Mouse (Mus musculus): ENCODE data around the gene Itga6.
A peak's percentile ranks its signal among the peaks of the same experiment; 100 is the strongest.

The Itga6 gene

GRCm38 (mm10) chr2:71734792-71735392 lies 10.5 kb upstream of the Itga6 start:
- DNase-seq (ENCODE audit: low spot score) = no peak

GRCm38 (mm10) chr2:71735541-71736159 lies 9.8 kb upstream of the Itga6 start:
- no peak for DNase-seq (ENCODE audit: low spot score)

DNA sequence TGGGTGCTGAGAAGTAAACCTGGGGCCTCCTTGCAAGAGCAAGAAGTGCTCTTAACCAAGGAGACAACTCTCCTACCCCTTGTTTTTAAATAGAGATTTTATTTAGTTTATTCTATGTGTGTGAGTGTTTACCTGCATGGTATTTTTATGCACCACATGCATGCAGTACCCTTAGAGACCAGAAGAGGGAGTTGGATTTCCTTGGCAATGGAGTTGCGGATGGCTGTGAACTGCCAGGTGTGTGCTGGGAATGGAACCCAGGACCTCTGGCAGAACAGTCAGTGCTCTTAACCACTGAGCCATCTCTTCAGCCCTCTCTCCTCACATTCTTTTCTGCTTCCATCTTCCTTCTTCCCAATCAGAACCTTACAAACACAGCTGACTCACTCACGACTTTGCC lies 9.2 kb upstream of the Itga6 start:
- no peak for DNase-seq (ENCODE audit: low spot score)

DNA sequence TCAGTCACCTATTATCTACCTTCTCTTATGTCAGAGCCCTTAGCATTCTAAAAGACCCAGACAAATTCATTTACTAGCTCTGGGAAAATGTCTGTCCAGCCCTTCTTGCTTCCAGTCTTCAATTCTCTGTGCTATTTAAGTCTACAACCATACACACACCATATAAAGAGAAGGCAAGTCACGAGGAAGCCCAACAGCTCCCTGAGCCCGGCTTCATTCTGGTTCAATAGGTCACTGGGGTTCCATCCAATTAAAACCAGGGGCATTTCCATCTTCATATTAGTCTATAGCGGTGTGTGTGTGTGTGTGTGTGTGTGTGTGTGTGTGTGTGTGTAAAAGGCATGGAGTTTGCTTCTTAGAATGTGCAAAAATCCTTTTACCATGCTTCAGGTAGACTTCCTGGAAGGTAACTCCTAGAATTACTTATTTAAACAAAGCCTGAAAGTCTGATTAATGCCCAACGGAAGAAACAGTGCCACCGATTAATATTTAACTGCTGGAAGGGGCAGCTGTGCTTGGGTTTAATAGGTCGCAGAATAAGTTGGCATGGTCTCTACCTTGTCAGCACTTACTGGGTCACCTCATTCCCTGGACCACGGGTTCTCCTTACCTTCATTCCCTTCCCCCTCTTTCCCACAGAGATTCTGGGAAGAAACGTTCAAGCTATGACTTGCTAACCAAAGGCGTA lies 6.1 kb upstream of the Itga6 start:
- DNase-seq (ENCODE audit: low spot score) = no peak

DNA sequence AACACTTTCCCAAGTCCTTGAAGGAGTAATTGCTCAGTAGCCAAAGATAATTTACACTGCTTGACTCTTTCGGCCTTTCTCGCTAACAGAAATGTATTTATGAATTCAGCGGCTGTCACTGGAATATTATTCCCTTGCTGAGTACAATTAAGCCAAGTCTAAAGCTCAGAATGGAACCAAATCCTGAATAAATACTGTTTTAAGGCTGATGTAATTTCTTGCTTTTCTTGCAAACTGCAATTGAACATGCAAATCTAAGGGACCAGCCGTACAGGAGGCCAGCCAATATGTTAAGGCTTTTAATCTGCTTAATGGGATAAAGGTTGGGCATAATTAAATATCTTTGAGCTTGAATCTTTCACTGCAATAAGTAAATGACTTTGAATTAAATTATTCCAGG lies 2.9 kb upstream of the Itga6 start:
- no peak for DNase-seq (ENCODE audit: low spot score)

DNA sequence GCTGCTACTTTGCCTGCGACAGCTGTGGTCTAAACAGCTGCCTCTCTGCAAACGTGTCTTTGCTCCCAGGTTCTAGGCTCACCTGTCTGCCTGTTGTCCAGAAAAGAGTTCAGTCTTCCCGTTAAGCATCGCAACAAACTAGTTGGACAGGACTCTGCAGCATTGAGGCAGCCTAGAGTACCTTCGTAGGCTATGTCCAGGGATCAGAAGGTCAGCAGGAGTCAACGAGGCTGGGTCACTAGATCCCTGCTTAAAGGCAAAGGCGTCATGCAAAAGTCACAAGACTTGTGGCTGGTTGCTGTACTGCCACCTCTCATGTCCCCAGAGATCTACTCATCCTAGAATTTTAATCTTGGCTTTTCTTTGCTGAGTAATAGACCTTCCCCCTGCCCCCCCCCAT lies 2.0 kb upstream of the Itga6 start:
- no peak for DNase-seq (ENCODE audit: low spot score)

- no peak for DNase-seq (ENCODE audit: low spot score)
Measured at GRCm38 (mm10) chr2:71744320-71744719, 1.1 kb upstream of the Itga6 start.

DNA sequence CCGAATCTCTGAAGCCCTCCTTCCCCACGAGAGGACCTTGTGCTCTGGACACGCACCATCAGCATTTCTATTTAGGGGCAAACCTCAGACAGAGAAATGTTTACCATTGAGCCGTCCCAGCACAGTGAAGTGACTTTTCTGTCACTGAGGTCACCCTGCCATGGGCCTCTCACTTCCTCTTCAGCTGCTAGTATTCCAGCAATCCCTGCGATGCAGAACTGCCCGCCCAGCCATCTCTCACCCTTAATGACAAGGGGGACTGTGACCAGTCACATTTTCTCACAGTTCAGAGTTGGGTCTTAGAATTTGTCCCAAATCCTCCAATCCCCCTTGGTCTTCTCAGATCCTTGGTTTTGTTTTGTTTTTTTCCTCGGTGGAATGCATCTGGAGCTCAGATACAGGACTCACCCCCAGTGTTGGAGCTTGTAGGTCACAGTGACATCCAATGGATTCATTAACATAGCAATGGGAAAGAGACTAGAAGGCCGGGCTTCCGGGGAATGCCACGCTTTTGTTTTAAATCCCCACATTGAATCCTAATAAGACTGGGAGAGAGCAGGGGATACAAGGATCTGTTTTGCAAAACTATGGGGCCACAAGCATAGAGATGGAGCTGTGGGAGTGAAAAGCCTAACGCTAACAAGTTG lies 432 bp upstream of the Itga6 start:
- DNase-seq (ENCODE audit: low spot score) = no peak

DNA sequence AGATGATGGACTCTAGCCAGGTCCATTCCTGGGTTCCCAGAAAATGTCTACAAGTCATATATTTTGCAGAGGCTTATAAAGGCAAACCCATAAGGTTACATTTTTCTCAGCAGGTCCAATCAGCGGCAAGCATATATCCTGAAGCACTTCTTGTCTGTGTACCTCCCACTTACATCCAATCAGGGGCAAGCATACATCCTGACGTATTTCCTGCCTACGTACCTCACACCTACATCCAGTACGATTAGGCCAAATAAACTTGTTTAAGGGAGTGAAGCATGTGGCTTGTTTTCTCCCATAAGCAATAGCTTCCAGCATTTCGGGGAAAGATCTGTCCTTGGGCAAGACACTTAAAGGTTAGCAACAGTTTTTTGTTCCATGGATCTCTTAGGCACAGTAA lies 3.0 kb downstream of the Itga6 start:
- DNase-seq (ENCODE audit: low spot score) = no peak

GRCm38 (mm10) chr2:71749367-71750086 lies 4.1 kb downstream of the Itga6 start:
- DNase-seq (ENCODE audit: low spot score) = no peak

GRCm38 (mm10) chr2:71750087-71750453 lies 4.7 kb downstream of the Itga6 start:
- DNase-seq (ENCODE audit: low spot score) = no peak

- no peak for DNase-seq (ENCODE audit: low spot score)
Measured at GRCm38 (mm10) chr2:71751336-71751735, 5.9 kb downstream of the Itga6 start.

DNA sequence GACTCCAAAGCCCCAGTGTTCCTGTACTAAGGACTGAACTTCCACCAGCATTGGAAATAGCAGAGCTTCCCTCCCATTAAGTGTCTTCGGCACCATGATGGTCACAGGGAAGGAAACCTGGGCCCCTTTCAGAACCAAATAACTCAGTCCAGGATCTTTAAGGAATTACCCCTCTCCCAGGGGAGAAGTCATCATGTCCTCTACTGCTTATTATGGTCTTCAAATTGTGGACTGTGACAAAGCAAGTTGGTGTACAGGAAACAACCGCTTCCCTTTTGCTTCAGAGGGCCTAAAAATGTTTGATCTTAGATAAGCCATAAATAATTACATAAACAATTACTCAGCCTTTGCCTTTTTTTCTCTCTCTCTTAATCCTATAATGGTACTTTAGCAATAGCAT lies 6.4 kb downstream of the Itga6 start:
- no peak for DNase-seq (ENCODE audit: low spot score)

DNA sequence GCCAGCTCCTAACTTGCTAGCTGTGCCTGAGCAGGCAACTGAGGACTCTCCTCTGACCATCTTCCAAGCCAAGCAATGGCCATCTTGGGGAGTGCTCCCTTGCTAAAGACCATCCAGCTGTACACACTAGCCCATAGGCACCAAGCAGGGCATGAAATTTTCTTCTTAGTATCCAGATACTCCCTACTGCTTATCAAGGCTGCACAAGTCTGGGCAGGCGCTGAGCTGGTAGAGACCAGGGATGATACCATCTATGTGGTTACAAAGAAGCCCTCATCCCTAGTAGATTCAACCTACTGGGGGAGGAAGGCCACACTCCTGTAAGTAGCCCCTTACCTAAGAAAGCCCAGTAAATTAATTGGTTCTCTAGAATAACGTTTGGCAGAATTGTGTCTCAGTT lies 7.0 kb downstream of the Itga6 start:
- DNase-seq (ENCODE audit: low spot score) = no peak

- DNase-seq (ENCODE audit: low spot score) = no peak
Measured at GRCm38 (mm10) chr2:71753161-71753560, 7.7 kb downstream of the Itga6 start.

DNA sequence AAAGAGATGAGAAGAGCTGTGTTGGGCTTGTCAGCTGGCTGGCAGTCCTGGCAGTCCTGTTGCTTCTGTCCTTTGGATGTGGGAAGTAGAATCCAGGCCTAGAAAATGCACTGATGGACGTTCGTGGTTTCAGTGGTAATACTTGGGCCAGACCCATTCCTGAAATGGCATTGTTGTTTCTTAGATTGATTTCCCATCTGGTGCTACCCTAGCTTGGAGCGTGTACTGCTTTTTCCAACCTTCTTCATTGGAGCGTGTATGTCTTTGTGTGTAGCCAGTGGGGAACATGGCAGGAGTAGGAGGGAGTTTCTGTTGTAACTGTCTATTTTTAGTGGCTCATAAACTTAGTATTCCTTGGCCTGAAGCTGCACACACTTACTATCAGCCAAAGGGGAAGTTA lies 10.3 kb downstream of the Itga6 start:
- DNase-seq (ENCODE audit: low spot score) = no peak

GRCm38 (mm10) chr2:71757098-71757497 lies 11.7 kb downstream of the Itga6 start:
- peak; percentile 70 for DNase-seq (ENCODE audit: low spot score)

DNA sequence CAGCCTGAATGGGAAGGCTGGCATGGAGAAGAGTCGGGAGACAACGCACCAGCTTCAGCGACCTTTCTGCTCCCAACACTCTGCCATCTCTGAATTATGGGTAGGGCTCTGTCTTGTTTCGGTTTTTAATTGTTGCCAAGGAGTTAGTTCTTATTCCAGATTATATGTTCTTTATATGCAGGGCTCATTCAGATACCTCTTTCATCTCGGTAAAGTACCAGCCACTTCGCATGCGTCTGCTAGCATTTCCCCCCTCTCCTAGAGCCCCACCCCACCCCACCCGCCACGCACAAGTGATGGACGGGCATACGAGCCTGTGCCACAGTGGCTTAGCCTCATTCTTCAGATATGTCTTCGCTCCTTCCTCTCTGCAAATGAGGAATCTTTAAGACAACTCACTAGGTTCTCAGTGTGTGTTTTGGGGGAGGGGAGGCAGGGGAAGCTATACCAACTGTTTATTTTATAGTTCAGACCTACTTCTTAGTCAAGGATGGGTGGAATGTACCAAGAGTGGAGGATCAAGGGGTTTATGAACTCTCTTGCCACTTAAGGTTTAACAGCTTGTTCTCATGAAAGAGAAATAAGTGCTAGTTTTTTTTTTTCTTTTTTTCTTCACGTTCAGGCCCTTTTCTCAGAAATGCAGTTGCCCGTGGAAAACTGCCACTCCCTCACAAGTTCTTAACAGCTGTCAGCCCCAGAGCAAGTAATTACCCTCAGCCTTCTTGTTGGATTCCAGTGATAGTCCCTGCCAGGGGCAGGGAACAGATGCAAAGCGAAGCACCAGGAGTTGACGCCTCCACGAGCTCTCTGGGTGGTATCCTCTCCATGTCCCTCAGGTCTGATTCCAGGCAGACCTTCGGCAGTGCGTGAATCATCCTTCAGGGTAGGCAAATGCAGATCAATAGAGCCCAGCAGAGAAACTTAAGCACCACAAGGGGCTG lies 13.4 kb downstream of the Itga6 start:
- no peak for DNase-seq (ENCODE audit: low spot score)

DNA sequence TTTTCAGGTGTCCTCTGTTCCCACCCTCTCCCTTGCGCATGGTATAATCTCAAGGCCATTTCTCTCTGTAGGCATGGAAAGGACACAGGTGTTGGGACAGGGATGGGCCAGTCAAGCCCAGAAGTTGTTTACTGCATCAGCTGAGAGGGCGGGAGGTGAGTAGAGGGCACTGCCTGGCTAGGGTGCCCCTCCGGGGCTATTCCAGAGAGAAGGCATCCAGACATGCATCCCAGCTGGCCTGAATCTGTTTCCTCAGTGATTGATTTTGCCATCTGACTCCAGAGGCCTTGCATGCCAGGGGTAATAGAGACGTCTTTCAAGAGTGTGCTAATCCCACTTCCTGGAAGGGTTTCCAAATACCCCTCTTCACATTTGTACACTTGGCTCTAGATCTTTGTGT lies 14.7 kb downstream of the Itga6 start:
- no peak for DNase-seq (ENCODE audit: low spot score)

DNA sequence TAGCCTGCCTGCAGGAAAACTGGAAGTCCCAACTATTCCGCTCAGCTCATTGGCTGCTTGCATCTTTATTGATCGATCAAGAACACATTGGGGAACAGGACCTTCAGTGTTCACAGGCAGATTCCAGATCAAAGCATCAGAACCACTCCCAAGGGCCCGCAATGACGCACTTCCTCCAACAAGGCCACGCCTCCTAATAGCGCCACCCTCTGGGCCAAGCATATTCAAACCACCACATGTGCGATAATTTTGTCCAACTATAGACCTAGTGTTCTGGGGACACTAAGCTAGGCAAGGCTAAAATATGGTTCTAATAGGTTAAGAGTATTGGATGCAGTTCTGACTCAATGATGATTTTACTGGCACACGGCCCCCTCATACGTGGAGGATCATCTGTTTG lies 15.7 kb downstream of the Itga6 start:
- no peak for DNase-seq (ENCODE audit: low spot score)

- DNase-seq (ENCODE audit: low spot score) = no peak
Measured at GRCm38 (mm10) chr2:71764525-71764924, 19.1 kb downstream of the Itga6 start.

Data from ovary, adult 18-20 months (tissue).